8 mouse cellular contexts compared by ENCODE assay signal in genomic region chr17:13552840-13553239, GRCm38 (mm10).
DNase-seq lines count a peak whose midpoint lies in the region; ATAC-seq and TF ChIP-seq lines count a peak whose summit lies in the region.
"Not testable (repeated sequence)": the region's sequence is repeated elsewhere in the genome, so short reads cannot be mapped to it uniquely, and the experiment has no call there.

No protein-coding gene starts in this region.

- H3K9ac ChIP-seq in embryonic facial prominence, embryonic 12.5 days; forebrain, postnatal 0 days; hindbrain, embryonic 11.5 days (ENCODE audit: low read depth, low read length); liver, embryonic 16.5 days (ENCODE audit: low read depth, low read length); midbrain, embryonic 14.5 days (replicated peaks; ENCODE audit: low read length): not testable (repeated sequence)

- not testable (repeated sequence) for H3K27ac ChIP-seq in embryonic facial prominence, embryonic 12.5 days; forebrain, postnatal 0 days (ENCODE audit: low read depth, low read length); hindbrain, embryonic 11.5 days (ENCODE audit: low read depth, low read length); limb, embryonic 10.5 days; liver, embryonic 16.5 days (ENCODE audit: low read length); midbrain, embryonic 14.5 days (replicated peaks; ENCODE audit: low read depth, low read length)

- H3K4me1 ChIP-seq in embryonic facial prominence, embryonic 12.5 days; forebrain, postnatal 0 days (ENCODE audit: insufficient read depth); hindbrain, embryonic 11.5 days (replicated peaks; ENCODE audit: control insufficient read depth, insufficient read depth, low read length); liver, embryonic 16.5 days (ENCODE audit: control insufficient read depth, low read depth, low read length); midbrain, embryonic 14.5 days (ENCODE audit: control insufficient read depth, insufficient read depth, low read length): not testable (repeated sequence)
- 0 out of 2 replicates have a peak, but pooled peaks cover 10% of the 10 kb centered on the region for H3K4me1 ChIP-seq in limb, embryonic 10.5 days

- ATAC-seq in embryonic facial prominence, embryonic 12.5 days (ENCODE audit: insufficient number of reproducible peaks, insufficient read depth, low FRiP score, low TSS enrichment): peak; percentile 82
- ATAC-seq in forebrain, postnatal 0 days: peak; percentile 19
- peak; percentile 75 for ATAC-seq in hindbrain, embryonic 11.5 days (ENCODE audit: low FRiP score)
- ATAC-seq in liver, embryonic 16.5 days (ENCODE audit: low read depth): peak; percentile 49
- ATAC-seq in midbrain, embryonic 14.5 days (ENCODE audit: low FRiP score, low TSS enrichment): peak; percentile 78

- H3K27me3 ChIP-seq in embryonic facial prominence, embryonic 12.5 days; forebrain, postnatal 0 days (ENCODE audit: insufficient read depth, low read length); hindbrain, embryonic 11.5 days (ENCODE audit: control insufficient read depth, insufficient read depth, low read length); limb, embryonic 10.5 days (ENCODE audit: low read depth, poor library complexity, severe bottlenecking); liver, embryonic 16.5 days (ENCODE audit: control insufficient read depth, insufficient read depth, low read depth, low read length); midbrain, embryonic 14.5 days (ENCODE audit: control insufficient read depth, insufficient read depth, low read length): not testable (repeated sequence)

- H3K36me3 ChIP-seq in embryonic facial prominence, embryonic 12.5 days; forebrain, postnatal 0 days (ENCODE audit: insufficient read depth); hindbrain, embryonic 11.5 days (ENCODE audit: control insufficient read depth, insufficient read depth, low read length); limb, embryonic 10.5 days; liver, embryonic 16.5 days (ENCODE audit: control insufficient read depth, insufficient read depth); midbrain, embryonic 14.5 days (ENCODE audit: control insufficient read depth, insufficient read depth, low read length): not testable (repeated sequence)

- not testable (repeated sequence) for H3K4me2 ChIP-seq in embryonic facial prominence, embryonic 12.5 days (replicated peaks); forebrain, postnatal 0 days (ENCODE audit: low read depth); hindbrain, embryonic 11.5 days (replicated peaks; ENCODE audit: low read depth, low read length); liver, embryonic 16.5 days (ENCODE audit: low read depth, low read length); midbrain, embryonic 14.5 days (ENCODE audit: low read length)

- H3K9me3 ChIP-seq in embryonic facial prominence, embryonic 12.5 days: peaks cover 33% of the 10 kb centered on the region
- peaks cover 31% of the 10 kb centered on the region for H3K9me3 ChIP-seq in forebrain, postnatal 0 days (ENCODE audit: low read length)
- peaks cover 26% of the 10 kb centered on the region for H3K9me3 ChIP-seq in hindbrain, embryonic 11.5 days (ENCODE audit: control insufficient read depth, low read length)
- peaks cover 35% of the 10 kb centered on the region for H3K9me3 ChIP-seq in limb, embryonic 10.5 days (replicated peaks)
- H3K9me3 ChIP-seq in liver, embryonic 16.5 days (replicated peaks; ENCODE audit: control insufficient read depth, low read length): not testable (repeated sequence)
- H3K9me3 ChIP-seq in midbrain, embryonic 14.5 days (ENCODE audit: control insufficient read depth, low read length): peaks cover 35% of the 10 kb centered on the region

- not testable (repeated sequence) for TF ChIP-seq CTCF in forebrain, postnatal 0 days (IDR thresholded peaks at IDR 0.05; ENCODE audit: low read depth)

- DNase-seq in 416B (ENCODE audit: low read depth): peak; percentile 46
- not testable (repeated sequence) for DNase-seq in forebrain, postnatal 0 days; hindbrain, embryonic 11.5 days (ENCODE audit: low spot score); midbrain, embryonic 14.5 days
- DNase-seq in limb, embryonic 10.5 days (ENCODE audit: low spot score): peak; percentile 51
- peak; percentile 64 for DNase-seq in skeletal muscle tissue, adult 2 months (ENCODE audit: low read depth, low spot score)

- H3K4me3 ChIP-seq in embryonic facial prominence, embryonic 12.5 days; forebrain, postnatal 0 days (ENCODE audit: low read depth, low read length); hindbrain, embryonic 11.5 days (ENCODE audit: low read depth, low read length); limb, embryonic 10.5 days; liver, embryonic 16.5 days (ENCODE audit: low read depth, low read length); midbrain, embryonic 14.5 days (replicated peaks; ENCODE audit: low read depth, low read length): not testable (repeated sequence)

Comparison
In these comparisons a context has a peak if more than half of its experiments do, and no peak if none do; other contexts are left out.
1. ATAC-seq: peak in every context shown above with its lines; median percentile 82 in embryonic facial prominence, embryonic 12.5 days; 78 in midbrain, embryonic 14.5 days; 75 in hindbrain, embryonic 11.5 days; 49 in liver, embryonic 16.5 days; 19 in forebrain, postnatal 0 days.